Mouse (Mus musculus): ENCODE data around the gene Ifitm5. TPM values are rescaled to one million over a fixed set of nuclear protein-coding genes. Genes with fewer than 3 reads are reported as not detected.
A peak's percentile ranks its signal among the peaks of the same experiment; 100 is the strongest.

The Ifitm5 gene
- polyA plus RNA-seq, 1 experiment from 2014 or later: 0.29 TPM

GRCm38 (mm10) chr7:140921225-140921975 is 28.7 kb downstream of the Ifitm5 start:
- 24% methylated on average over 22 of the region's 22 CpGs for WGBS
- H3K9ac ChIP-seq (replicated peaks; ENCODE audit: low read length): no peak overlapping the region
- 0 out of 2 replicates have a peak overlapping the region, but pooled peaks have one; percentile 40 for H3K4me3 ChIP-seq (replicated peaks; ENCODE audit: low read depth, low read length)
- H3K36me3 ChIP-seq (ENCODE audit: control insufficient read depth, insufficient read depth, low read length): no peaks in the 10 kb centered on the region
- 0 out of 2 replicates have a peak, but pooled peaks cover 11% of the 10 kb centered on the region for H3K4me1 ChIP-seq (ENCODE audit: control insufficient read depth, insufficient read depth, low read length)
- ATAC-seq (ENCODE audit: low FRiP score, low TSS enrichment): no peak
- no peaks in the 10 kb centered on the region for H3K9me3 ChIP-seq (ENCODE audit: control insufficient read depth, low read length)
- H3K4me2 ChIP-seq (ENCODE audit: low read length): peak overlapping the region; percentile 75; the same call in 1 of the 2 replicates
- H3K27me3 ChIP-seq (ENCODE audit: control insufficient read depth, insufficient read depth, low read length): peaks cover 49% of the 10 kb centered on the region
- H3K27ac ChIP-seq (replicated peaks; ENCODE audit: low read depth, low read length): no peak overlapping the region
- no peak for DNase-seq

GRCm38 (mm10) chr7:140920418-140921029 is 29.6 kb downstream of the Ifitm5 start, which contains the start of gene Nlrp6:
Gene Nlrp6 (plus strand): TSS chr7:140920902.
- H3K9me3 ChIP-seq (ENCODE audit: control insufficient read depth, low read length): no peaks in the 10 kb centered on the region

DNA sequence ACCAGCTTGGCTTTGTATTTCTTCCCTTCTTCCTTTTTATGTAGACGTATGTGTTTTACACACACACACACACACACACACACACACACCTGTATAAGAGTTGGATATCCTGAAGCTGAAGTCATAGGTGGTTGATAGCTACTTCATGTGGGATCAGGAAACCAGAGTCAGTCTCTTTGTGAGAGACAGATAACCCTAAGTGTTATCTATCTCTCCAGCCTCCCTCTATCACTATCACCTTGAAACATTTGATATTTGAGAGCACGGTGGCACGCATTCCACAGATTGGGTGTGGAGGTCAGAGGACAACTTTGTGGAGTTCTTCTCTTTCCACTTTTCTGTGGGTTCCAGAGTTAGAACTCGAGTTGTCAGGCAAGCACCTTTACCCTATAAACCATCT is 30.2 kb downstream of the Ifitm5 start:
- H3K9ac ChIP-seq (replicated peaks; ENCODE audit: low read length): no peak overlapping the region
- DNase-seq (no peak), ATAC-seq (ENCODE audit: low FRiP score, low TSS enrichment) (no peak)
- H3K4me3 ChIP-seq (replicated peaks; ENCODE audit: low read depth, low read length): no peak overlapping the region
- no peaks in the 10 kb centered on the region for H3K9me3 ChIP-seq (ENCODE audit: control insufficient read depth, low read length)
- H3K27me3 ChIP-seq (ENCODE audit: control insufficient read depth, insufficient read depth, low read length): peaks cover 48% of the 10 kb centered on the region
- 0 out of 2 replicates have a peak, but pooled peaks cover 11% of the 10 kb centered on the region for H3K4me1 ChIP-seq (ENCODE audit: control insufficient read depth, insufficient read depth, low read length)
- no peak overlapping the region for H3K27ac ChIP-seq (replicated peaks; ENCODE audit: low read depth, low read length)
- H3K4me2 ChIP-seq (ENCODE audit: low read length): no peak overlapping the region
- no peaks in the 10 kb centered on the region for H3K36me3 ChIP-seq (ENCODE audit: control insufficient read depth, insufficient read depth, low read length)
- WGBS: 81% methylated on average over 4 of the region's 4 CpGs

More at GRCm38 (mm10) chr7:140920418-140921029, 29.6 kb downstream of the Ifitm5 start, which contains the start of gene Nlrp6:
- no peak within 1 kb of the TSS for H3K27ac ChIP-seq (replicated peaks; ENCODE audit: low read depth, low read length)
- peaks cover 49% of the 10 kb centered on the region for H3K27me3 ChIP-seq (ENCODE audit: control insufficient read depth, insufficient read depth, low read length)
- DNase-seq: no peak
- H3K36me3 ChIP-seq (ENCODE audit: control insufficient read depth, insufficient read depth, low read length): no peaks in the 10 kb centered on the region
- WGBS: 77% methylated on average over 8 of the region's 8 CpGs
- no peak within 1 kb of the TSS for H3K9ac ChIP-seq (replicated peaks; ENCODE audit: low read length)
- H3K4me1 ChIP-seq (ENCODE audit: control insufficient read depth, insufficient read depth, low read length): 0 out of 2 replicates have a peak, but pooled peaks cover 11% of the 10 kb centered on the region
- no peak for ATAC-seq (ENCODE audit: low FRiP score, low TSS enrichment)
- 0 out of 2 replicates have a peak within 1 kb of the TSS, but pooled peaks have one; percentile 40 for H3K4me3 ChIP-seq (replicated peaks; ENCODE audit: low read depth, low read length)
- peak within 1 kb of the TSS; percentile 75; the same call in 1 of the 2 replicates for H3K4me2 ChIP-seq (ENCODE audit: low read length)

DNA sequence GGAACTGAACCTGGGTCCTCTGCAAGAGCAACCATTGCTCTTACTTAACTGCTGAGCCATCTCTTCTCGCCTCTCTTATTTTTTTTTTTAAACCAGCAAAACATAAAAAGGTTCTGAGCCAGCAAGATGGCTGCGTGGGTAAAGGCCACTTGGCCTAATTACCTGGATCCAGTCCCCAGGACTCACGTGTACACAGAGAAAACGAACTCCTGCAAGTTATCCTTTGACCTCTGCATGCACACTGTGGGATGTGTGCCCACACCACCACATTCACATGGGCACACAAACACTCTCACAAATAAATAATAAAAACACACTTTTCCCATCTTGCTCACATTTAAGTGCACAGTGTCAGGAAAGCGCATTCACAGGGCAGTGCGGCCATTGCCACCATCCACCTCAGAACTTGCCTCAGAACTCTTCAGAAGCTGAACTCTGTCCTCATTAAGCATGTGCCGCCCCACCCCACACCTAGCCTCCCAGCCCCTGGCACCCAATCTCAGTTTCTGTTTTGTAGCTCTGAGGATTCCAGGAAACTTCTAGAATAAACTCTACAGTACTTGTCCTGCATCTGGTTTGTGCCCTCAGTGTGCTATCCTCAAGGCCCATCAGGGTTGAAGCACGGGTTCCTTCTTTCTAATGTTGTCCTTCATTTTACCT is 35.9 kb downstream of the Ifitm5 start:
- ATAC-seq (ENCODE audit: low FRiP score, low TSS enrichment): no peak
- DNase-seq: no peak
- H3K36me3 ChIP-seq (ENCODE audit: control insufficient read depth, insufficient read depth, low read length): no peaks in the 10 kb centered on the region
- no peaks in the 10 kb centered on the region for H3K27me3 ChIP-seq (ENCODE audit: control insufficient read depth, insufficient read depth, low read length)
- H3K4me2 ChIP-seq (ENCODE audit: low read length): no peak overlapping the region
- H3K9ac ChIP-seq (replicated peaks; ENCODE audit: low read length): no peak overlapping the region
- H3K9me3 ChIP-seq (ENCODE audit: control insufficient read depth, low read length): no peaks in the 10 kb centered on the region
- H3K4me1 ChIP-seq (ENCODE audit: control insufficient read depth, insufficient read depth, low read length): no peaks in the 10 kb centered on the region
- H3K27ac ChIP-seq (replicated peaks; ENCODE audit: low read depth, low read length): no peak overlapping the region
- no peak overlapping the region for H3K4me3 ChIP-seq (replicated peaks; ENCODE audit: low read depth, low read length)
- WGBS: 85% methylated on average over 8 of the region's 8 CpGs

DNA sequence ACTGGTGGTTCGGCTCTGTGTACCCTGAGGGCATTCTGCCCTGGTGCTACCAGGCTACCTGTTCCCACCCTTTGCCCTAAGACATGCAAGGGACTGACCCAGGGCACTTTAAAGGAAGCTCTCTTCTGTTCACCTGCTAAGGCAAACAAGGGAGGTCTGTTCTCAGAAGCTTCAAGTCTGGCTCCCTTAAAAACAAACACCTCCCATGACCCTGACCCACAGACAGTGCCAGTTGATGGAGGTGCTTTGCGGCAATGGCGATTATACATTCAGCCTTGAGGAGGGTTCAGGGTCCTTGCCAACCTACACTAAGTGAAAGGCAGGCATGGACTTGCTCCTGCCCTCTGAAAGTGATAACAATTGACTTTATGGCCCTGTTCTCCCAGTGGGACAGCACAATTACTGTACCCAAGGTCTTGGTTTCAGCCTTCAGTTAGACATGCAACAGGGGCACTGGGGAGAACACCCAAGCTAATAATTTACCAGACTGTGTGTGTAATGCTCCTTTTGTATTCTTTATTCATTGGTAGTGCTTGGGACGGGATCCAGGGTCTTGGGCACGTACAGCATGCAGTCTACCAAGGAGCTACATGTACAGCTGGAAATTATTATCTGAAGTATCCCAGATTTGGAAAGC is 37.1 kb downstream of the Ifitm5 start:
- no peak overlapping the region for H3K9ac ChIP-seq (replicated peaks; ENCODE audit: low read length)
- DNase-seq: no peak
- H3K4me3 ChIP-seq (replicated peaks; ENCODE audit: low read depth, low read length): no peak overlapping the region
- no peak overlapping the region for H3K27ac ChIP-seq (replicated peaks; ENCODE audit: low read depth, low read length)
- H3K4me1 ChIP-seq (ENCODE audit: control insufficient read depth, insufficient read depth, low read length): 0 out of 2 replicates have a peak, but pooled peaks cover 3% of the 10 kb centered on the region
- WGBS: 82% methylated on average over 5 of the region's 5 CpGs
- ATAC-seq (ENCODE audit: low FRiP score, low TSS enrichment): no peak
- H3K4me2 ChIP-seq (ENCODE audit: low read length): no peak overlapping the region
- no peaks in the 10 kb centered on the region for H3K9me3 ChIP-seq (ENCODE audit: control insufficient read depth, low read length)
- H3K36me3 ChIP-seq (ENCODE audit: control insufficient read depth, insufficient read depth, low read length): no peaks in the 10 kb centered on the region
- no peaks in the 10 kb centered on the region for H3K27me3 ChIP-seq (ENCODE audit: control insufficient read depth, insufficient read depth, low read length)

DNA sequence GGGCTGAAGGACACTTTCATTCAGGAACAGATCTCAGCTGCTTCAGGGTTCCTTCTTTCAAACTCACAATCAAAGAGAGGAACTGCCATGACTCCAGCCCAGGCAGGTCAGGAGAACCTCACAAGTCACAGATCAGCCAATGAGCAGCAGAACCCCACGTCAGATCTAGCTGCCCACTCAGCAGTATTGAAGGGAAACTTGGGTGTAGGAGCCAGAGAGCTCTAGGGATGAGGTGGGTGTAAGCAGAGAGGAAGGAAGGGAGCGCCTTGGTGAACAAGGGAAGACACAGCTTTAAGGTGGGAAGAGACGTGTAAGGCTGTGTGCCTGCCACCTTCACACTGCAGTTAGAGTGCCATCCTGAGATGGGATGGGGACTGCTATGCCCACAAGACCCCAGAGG is 37.8 kb downstream of the Ifitm5 start:
- Histone ChIP-seq H3K4me1 (ENCODE audit: control insufficient read depth, insufficient read depth, low read length) (0 out of 2 replicates have a peak, but pooled peaks cover 3% of the 10 kb centered on the region), H3K9me3 (ENCODE audit: control insufficient read depth, low read length) (no peaks in the 10 kb centered on the region), H3K27ac (replicated peaks; ENCODE audit: low read depth, low read length) (no peak overlapping the region), H3K36me3 (ENCODE audit: control insufficient read depth, insufficient read depth, low read length) (no peaks in the 10 kb centered on the region), H3K4me3 (replicated peaks; ENCODE audit: low read depth, low read length) (no peak overlapping the region), H3K9ac (replicated peaks; ENCODE audit: low read length) (no peak overlapping the region), H3K27me3 (ENCODE audit: control insufficient read depth, insufficient read depth, low read length) (no peaks in the 10 kb centered on the region), H3K4me2 (ENCODE audit: low read length) (no peak overlapping the region)
- WGBS: 78% methylated on average over 3 of the region's 3 CpGs
- DNase-seq (no peak), ATAC-seq (ENCODE audit: low FRiP score, low TSS enrichment) (no peak)

GRCm38 (mm10) chr7:140908634-140909107 is 41.4 kb downstream of the Ifitm5 start:
- WGBS: 1% methylated on average over 19 of the region's 19 CpGs
- ATAC-seq (ENCODE audit: low FRiP score, low TSS enrichment) (peak; percentile 43; the same call in 1 of the 2 replicates), DNase-seq (peak; percentile 88)
- Histone ChIP-seq H3K27ac (replicated peaks; ENCODE audit: low read depth, low read length) (no peak overlapping the region), H3K9me3 (ENCODE audit: control insufficient read depth, low read length) (no peaks in the 10 kb centered on the region), H3K36me3 (ENCODE audit: control insufficient read depth, insufficient read depth, low read length) (no peaks in the 10 kb centered on the region), H3K4me1 (ENCODE audit: control insufficient read depth, insufficient read depth, low read length) (0 out of 2 replicates have a peak, but pooled peaks cover 3% of the 10 kb centered on the region), H3K9ac (replicated peaks; ENCODE audit: low read length) (0 out of 2 replicates have a peak overlapping the region, but pooled peaks have one; percentile 23), H3K27me3 (ENCODE audit: control insufficient read depth, insufficient read depth, low read length) (no peaks in the 10 kb centered on the region), H3K4me2 (ENCODE audit: low read length) (peak overlapping the region; percentile 62), H3K4me3 (replicated peaks; ENCODE audit: low read depth, low read length) (peak overlapping the region; percentile 26)

- Histone ChIP-seq H3K4me3 (replicated peaks; ENCODE audit: low read depth, low read length) (no peak overlapping the region), H3K27ac (replicated peaks; ENCODE audit: low read depth, low read length) (no peak overlapping the region), H3K4me1 (ENCODE audit: control insufficient read depth, insufficient read depth, low read length) (0 out of 2 replicates have a peak, but pooled peaks cover 3% of the 10 kb centered on the region), H3K27me3 (ENCODE audit: control insufficient read depth, insufficient read depth, low read length) (no peaks in the 10 kb centered on the region), H3K9ac (replicated peaks; ENCODE audit: low read length) (no peak overlapping the region), H3K36me3 (ENCODE audit: control insufficient read depth, insufficient read depth, low read length) (no peaks in the 10 kb centered on the region), H3K4me2 (ENCODE audit: low read length) (no peak overlapping the region; the same call in 1 of the 2 replicates), H3K9me3 (ENCODE audit: control insufficient read depth, low read length) (no peaks in the 10 kb centered on the region)
- no peak for ATAC-seq (ENCODE audit: low FRiP score, low TSS enrichment)
- 52% methylated on average over 7 of the region's 7 CpGs for WGBS
- DNase-seq: no peak
Measured at GRCm38 (mm10) chr7:140908181-140908580, 41.9 kb downstream of the Ifitm5 start.

Data from midbrain, embryonic 14.5 days (tissue).